Mouse (Mus musculus) testis, postnatal 14 days (tissue): ENCODE data around the gene Col19a1.

Source experiments
- DNase-seq: peaks from one replicate; pipeline ENCODE4 v3.0.0; 2021; ENCODE audit warnings: low spot score

Gene Col19a1

DNA sequence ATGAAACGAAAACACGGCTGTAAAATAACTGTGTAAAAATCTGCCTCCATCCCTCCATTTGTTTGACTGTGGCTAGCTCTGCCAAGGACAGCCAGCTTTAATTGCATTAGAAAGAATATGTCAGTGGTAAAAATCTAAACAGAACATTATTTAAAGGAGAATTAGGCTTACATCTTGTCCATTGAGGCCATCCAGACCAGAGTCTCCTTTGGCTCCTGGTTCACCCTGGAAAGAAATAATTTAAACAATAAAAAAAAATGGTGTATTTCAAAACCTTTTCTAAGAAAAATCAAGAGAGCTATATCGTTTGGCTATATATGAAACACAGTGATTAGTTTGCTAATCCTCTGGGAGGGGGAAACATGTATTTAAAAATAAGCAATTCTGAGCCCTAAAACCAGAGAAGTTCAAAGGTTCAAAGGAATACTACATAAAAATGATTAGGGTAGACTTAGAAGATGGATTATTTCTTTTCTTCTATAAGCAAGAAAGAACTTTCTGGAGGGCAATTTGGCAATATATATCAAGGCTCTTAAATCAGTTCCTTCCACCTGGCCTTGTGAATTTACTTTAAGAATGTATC, 125.9 kb downstream of the Col19a1 start:
- DNase-seq: no peak

DNA sequence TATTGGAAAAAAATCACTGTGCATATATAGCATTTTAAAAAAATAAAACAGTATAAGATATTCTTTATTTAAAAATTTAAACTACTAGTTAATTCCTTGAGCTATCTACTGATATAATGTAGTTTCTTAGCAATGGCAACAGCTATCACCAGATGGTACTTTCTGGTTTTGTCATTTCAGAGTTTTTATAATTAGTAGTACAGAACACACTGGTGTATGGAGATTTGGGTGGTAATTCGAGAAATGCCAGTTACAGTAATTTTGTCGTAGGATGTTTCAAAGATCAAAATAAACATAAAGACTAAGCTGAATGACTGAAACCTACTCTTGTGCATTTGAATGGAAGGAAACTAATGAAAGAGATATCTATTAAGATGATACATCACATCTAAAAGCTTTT, 129.3 kb downstream of the Col19a1 start:
- no peak for DNase-seq

DNA sequence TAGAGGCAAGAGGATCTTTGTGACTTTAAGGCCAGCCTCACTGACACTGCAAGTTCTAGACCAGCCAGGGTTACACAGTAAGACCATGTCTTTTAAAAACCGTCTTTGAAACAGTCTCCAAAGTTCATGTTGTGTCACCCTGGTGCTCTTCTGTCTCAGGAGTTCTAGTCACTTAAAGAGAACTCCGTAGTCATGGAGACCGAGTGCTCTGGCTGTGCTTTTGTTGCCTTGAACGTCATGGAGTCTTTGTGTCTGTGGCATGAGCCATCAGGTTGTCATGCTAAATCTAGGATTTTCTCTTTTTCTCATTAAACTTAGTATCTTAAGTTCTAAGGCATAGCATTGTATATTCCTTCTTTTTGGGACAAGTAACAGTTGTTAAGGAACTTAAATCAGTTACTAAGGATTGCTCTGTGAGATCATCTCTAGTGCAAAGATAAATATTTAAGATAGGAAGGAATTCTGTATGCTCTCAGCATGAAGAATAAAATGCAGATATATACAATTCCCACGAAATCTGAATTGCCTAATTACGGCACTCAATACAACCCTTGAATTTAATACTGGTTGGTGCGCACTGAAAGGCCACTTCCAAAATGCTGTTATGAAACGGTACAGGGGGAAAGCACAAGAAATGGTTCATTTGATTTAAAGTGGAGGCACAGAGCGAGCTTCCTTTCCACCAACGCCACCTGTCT, 134.6 kb downstream of the Col19a1 start:
- DNase-seq: no peak

DNA sequence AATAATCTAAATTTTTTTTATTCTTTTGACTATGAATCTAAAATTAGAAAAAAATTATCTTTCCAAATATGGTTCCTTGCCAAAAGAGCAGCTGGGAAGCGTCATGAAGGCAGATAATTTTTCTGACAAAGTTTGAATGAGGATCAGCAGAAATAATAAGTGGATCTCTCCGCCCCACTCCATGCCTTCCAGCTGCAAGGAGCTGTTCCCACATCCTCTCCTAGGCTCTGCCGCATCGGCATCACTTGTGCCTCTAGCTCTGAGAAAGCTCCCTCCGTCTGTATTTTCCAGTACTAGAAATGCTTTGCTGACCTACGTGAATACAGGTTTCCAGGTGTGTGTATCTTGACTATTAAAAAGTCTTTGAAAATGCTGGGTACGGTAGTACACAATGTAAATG, 135.1 kb downstream of the Col19a1 start:
- DNase-seq: no peak

DNA sequence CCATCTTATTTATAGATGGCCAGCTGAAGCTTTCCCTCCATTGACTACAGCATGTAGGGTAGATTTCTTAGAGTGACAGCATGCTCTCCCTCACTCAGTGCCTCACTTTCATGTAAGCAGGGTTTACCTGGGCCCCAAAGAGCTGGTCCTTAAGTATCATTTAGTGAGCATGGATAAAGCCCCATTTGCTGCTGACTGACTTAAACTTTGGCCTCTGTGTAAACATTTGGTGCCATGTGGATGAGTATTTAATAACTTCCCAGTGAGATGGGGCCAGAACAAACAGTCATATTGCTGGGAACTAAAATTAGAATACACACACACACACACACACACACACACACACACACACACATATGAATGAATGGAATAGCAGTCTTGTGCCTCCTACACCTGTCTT, 149.8 kb downstream of the Col19a1 start:
- no peak for DNase-seq

DNA sequence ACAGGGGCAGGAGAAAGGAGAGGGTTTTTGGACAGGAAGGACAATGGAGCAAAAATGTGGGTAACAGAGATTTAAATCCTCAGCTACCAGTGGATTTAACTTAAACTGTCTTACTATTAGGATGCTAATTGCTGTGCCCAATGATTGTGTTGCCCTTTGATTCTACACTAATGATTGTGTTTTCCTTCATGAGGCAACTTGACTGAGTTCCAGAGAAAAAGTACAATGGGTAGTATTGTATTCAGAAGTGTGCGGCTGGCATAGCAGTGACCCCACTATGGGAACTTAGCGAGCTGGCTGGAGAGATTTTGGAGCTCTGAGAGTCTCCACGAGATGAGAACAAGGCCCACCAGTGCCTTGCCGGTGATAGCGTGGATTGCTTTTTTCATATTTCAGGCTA, 159.0 kb downstream of the Col19a1 start:
- DNase-seq: no peak

DNA sequence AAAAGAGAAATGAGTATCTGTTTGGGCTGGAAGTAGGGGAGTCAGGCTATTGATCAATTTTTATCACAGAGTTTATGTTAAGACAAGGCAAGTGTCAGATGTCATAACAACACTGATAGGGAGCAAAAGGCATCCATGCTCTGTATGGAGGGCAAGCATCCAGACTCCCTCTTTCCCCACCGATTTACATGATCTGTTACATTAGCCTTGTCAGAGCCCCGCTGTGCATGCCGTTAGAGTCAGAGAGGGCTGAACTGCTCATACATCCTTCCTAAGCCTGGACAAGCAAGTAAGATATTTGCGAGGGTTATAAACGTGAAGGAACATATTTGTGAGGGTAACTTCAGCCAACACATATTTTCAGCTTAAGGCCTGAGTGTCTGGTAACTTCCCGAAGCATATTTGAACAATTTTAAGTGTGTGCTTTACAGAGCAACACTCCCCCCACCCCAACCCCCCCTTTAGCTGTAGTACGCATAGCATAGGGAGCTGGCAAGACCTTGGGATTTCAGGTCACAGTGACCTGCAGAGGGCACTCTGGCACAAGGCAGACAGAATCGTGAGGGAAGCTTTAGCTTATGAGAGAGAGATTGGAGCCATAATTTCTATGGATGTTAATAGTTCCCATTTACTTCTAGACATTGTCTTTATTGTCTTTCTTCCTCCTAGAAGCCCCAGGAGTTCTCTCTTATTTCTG, 209.0 kb downstream of the Col19a1 start:
- no peak for DNase-seq

DNA sequence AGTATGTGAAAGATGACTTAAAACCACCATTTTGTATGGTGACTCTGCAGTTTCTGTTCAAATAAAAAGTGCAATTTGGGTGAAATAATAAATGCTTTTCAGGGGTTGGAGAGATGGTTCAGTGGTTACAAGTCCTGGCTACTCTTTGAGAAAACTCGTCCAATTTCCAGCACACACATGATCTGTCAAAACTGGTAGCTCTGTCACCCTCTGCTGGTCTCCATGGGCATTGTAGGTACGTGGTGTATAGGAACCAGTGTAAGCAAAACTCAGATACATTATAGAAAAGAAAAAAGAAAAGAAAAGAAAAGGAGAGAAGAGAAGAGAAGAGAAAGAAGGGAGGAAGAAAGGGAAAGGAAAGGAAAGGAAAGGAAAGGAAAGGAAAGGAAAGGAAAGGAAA, 212.4 kb downstream of the Col19a1 start:
- no peak for DNase-seq

DNA sequence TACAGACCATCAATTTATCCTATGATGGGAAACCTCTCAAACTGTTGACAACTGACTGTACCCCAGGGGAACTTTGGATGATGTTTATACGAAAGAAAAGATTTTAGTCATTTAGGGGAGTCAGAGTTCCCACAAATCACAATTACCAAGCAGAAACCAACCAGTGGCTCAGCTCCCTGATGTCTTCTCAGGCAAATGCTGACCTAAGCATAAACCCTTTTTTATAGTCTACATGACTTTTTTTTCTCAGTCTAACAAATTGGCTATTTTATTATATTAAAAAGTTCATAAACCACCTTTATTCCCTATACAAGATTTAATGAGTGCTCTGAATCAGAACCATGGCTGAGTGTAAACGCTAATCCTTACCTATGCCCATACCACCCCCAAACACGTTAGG, 213.6 kb downstream of the Col19a1 start:
- no peak for DNase-seq

DNA sequence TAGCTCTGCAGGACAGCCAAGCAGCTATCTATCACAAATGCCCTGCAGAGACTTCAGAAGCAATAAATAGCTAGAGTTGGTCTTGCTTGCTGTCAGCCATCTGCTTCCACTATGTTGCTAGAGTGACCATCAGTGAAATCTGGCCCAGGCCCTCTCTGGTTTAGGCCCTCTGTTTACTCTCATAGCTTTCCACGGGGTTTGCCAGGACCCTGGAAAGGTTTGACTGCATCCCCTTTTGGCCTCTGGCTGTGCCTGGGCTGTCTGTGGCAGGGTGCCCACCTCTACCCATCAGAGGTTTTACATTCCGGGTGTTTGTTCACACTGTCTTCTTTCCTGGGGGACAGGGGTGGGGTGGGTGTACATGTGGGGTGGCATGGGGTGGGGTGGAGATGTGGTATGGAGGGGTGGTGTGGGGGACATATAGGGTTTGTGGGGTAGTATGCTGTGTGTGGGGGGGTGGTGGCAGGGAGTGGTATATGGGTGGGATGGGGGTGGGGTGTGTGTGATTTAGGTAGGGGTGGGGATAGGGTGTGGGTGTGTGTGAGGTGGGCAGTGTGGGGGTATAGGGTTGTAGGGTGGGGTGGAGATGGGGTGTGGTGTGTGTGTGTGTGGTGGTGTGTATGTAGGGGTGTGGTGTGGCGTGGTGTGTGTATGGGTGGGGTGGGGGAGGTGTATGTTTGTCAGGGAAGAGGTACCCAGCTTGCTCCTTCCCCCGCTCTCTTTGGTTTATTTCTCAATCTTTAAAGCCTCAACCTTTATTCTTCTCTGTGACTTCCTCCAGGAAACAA, 214.6 kb downstream of the Col19a1 start:
- DNase-seq: no peak

DNA sequence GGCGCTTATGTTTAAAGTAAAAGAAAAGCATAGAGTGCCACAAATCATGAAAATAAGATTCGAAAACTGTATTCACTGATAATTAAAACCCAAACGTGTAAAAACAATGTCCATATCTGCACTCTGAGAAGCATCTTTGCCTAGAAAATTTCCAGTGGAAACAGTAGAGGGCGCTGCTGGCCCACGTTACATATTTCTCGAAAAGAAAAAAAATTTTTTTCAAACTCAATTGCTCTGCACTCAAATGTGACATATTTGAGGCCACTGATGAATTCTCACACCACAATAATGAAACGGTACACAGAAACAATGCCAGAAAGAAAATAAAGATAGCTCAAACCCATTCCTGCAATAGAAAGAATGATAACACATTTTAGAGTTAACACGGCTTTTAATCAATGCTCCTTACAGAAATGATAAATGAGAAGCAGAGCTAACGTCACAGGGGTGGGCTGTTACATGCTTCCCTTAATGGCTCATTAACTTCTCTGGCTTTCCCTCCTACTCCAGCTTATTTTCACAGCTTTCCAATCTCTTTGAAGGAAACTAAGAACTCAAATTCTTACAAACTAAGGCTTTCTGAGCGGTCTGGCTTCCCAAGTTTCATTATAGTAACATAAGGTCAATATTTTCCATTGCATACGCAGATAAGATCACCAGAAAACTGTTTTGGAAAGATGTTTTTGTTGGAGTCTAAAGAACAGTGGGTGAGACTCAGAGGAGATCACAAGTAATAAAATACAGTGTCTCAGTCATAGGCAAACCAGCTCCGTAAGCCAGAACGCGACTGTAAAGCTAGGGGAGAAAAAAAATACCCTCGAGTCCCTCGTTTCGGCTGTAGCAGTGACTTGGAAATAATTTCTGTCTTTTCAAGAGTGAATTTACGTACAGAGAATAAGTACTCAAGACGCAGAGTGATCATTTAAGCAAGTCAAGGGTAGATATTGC, 219.4 kb downstream of the Col19a1 start:
- no peak for DNase-seq

DNA sequence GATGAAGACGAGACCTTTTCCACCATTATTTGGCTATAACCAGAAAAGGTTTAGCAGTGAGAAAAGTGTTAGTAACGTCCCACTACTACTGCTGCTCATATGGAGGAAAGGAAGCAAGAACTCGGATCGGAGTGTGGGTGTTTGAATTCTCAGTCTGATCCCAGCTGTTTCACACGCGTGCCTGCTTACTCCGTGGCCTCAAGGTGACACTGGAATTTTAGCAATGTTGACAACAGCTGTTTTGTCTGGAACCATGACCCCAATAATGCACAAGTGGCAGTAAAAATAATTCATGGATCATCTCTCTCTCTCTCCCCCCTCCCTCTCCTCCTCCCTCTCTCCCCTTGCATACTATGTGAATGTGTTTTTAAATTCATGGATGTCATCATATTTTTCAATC, 222.5 kb downstream of the Col19a1 start:
- DNase-seq: no peak

DNA sequence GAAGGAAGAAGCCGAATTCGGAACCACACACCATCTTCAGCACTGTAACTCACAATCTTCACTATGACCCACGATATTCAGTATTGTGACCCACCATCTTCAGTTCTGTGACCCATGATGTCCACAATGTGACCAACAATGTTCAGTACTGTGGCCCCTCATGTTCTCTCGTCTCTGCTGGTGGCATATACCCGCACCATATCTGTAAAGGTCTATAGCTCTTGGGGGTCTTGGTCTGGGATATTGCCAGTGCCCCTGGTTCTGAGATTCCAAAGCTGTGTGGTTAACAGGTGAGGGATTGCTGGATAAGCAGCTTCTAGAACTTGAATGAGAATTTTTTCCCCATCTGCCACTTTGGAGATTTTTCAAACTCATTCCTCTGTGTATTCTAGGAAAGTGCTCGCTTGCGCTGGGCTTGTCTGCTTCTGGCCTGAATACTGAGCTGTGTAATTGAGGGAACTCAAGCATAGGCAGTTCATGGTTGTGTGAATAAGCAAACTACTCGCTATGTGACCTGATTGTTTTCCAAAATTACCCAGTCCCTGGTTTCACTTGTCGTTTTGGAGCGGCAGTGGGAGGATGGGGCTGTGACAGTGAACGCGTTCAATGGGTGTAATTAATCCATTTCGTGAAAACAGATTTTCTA, 225.2 kb downstream of the Col19a1 start:
- DNase-seq: no peak

DNA sequence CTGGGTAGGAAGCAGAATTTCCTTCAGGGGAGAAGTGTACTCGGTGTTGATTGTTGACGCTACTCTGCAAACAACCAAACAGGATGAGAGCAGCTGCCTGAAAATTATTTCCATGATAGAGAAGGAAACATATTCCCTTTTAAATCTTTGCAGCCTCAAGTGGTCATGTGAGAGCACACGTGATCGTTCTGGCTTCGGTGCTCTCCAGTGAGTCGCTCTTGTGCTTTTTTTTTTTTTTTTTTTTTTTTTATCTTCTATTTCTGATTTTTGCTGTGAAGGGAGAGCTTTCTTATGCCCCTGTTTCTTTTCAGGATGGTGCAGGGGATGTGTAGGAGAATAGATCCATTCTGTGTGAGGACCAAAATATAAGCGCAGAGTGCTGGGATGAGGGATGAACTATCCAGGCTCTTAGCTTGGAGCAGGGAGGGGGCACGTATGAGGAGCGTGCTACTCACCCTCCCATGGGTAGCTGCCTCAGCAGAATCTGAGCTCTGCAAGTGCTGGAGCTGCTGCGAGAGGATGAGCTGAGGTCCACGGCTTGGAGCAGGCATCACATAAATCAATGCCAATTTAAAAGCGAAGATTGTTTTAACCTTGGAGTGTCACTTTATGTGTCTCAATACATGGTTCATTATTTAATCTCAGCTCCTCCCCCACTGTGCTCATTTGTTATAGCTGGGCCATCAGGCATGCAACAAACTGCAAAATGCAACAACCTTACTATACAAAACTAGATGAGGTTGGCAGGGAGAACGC, 237.6 kb downstream of the Col19a1 start:
- DNase-seq: no peak

DNA sequence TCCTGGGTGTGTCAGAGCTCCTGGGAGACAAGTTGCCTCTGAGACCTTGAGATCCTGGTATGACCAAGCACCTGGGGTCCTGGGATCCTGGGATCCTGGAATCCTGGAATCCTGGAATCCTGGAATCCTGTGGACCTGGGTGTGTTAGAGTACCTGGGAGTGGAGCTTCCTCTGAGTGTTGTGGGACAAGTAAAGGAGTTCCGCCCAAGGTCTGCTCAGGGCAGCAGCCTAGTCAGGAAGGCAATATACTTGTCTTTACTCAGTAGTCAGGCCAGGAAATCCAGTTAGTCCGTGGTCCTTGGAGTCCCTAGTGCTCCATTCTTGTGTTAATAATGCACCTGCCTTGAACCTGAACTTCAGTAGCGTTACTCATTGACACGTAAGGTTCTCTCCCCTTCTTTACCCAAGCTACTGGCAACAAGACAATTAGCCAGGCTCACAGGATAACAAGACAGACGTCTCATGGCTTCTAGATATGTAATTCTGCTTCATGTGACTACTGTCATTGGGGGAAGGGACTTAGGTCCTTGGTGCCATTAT, 239.6 kb downstream of the Col19a1 start:
- no peak for DNase-seq

DNA sequence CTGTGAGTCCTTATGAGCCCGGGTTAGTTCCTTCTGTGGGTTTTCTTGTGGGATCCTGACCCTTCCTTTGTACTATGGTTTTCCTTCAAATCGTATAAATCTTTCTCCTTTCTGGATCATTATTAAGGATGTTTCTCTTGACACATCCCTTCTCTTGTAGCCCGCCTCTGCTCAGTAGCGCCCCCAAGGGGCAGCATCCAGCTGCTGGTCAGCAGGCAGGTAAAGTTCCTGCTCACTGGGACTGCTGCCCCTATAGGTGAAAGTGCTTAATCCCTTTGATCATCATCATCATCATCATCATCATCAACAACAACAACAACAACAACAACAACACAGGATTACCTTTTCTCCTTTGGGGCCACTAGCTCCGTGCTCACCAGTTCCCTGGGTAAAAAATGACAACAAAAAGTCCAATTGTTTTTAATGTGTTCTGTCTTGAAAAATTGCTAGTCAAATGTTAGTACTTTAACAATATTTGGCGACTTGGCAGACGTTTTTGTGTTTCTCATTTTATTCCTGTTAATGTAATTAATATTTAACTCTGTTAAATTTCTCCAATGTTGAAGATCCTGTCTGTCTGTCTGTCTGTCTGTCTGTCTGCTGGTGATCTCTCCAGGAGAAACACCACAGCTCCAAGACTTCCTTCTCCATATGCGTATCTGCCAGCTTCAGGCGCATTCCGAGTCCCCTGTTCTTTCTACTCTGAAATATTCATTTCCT, 249.6 kb downstream of the Col19a1 start:
- no peak for DNase-seq

DNA sequence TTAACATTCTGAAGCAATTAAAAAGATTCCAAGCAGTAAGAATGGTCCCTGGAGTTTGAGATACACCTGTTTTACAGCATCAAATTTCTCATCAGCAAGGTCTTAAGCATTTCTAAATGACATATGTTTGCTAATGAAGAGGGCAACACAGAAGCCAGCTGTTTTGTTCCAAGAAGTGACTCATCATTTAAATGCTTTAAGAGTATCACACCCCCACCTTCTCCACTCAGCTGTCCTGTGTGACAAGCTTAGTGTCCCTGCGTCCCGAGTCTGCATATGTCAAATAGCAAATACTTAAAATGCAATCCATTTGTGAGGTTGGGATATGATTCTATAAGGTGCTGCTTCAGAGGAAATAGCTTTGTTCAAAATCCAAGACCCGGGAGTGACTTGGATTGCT, 251.2 kb downstream of the Col19a1 start:
- DNase-seq: no peak

DNA sequence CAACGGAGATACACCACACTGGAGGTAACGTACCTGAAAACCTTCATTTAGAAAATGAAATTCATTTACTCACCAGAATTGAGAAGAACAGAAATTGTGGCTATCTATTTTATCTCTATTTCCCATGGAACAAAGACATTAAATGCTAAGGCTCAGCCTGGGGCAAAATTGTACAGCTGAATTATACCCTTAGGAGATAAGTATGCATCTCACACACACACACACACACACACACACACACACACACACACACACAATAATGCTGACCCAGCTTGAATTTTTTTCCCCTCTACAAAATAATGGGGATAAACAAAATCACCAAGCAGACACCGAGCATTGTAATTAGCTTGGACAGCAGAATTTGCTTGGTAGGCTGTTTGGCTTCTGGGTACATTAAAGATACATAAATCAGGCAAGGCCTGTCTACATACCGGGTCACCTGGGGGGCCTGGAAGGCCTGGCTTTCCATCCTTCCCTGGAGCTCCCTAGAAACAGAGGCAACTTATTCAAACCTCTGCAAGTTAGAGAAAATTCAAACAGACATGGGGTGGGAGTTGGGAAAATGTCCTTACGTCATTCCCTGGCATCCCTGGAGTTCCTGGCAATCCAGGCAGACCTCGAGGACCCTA, 270.2 kb downstream of the Col19a1 start:
- DNase-seq: no peak

DNA sequence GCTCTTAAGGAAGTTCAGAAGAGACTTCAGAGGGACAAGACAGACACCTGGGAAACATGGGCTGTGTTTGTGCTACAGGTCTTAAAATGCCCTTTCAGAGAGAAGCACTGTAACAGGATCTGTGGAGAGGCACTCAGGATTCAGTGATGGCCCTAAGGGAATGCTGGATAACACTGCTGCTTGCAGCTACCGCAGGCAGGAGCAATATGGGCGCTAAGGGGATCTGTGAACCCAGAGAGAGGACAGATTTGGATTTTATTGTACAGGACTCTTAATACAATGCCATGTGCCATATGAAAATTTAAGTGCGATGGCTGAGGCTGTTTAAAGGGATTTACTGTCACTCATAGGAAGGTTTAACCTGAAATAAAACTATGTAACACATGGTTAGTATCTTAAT, 270.8 kb downstream of the Col19a1 start:
- no peak for DNase-seq
